Mouse (Mus musculus) right cerebral cortex, postnatal 36 days (tissue): Measurements from ENCODE around the gene Atat1.

ENCODE experiments used
- DNase-seq, 2 experiments: peaks; one replicate each; pipeline ENCODE4 v3.0.0; 2022; ENCODE audit warnings: low spot score in 2 of 2, mixed read lengths in 1 of 2

Gene Atat1

DNA sequence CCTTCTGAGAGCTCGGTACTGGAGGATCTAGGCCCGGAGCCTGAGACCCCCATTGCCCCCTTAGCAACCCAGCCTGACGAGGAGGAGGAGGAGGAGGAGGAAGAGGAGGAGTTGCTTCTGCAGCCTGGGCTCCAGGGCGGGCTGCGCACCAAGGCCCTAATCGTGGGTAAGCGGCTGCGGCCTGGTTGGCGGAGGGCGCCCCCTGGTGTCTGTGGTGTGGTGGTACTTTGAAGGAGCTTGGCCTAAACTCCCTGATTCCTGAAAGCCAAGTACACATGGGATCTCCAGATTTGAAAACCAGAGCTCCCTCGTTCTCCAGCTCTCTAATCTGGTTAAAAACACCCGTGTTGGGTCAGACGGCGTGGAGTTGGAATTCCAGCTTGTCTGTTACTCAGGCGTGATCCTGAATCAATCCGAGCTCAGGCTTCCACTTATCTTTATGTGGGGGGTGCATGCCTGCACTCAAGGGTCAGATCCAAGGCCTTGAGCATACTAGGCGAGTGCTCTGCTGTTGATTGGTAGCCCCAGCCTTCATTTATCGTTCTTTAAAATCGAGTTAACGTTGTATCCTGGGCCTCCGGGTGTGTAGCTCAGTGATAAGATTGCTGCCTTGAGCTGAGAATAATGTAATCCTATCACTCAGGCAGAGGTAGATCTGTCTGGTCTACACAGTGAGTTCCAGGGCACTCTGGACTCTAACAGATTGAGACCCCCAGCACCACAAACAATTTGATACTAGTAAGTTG is 35.9 kb downstream of the Atat1 start:
- DNase-seq: peak; percentile 68 to 72

DNA sequence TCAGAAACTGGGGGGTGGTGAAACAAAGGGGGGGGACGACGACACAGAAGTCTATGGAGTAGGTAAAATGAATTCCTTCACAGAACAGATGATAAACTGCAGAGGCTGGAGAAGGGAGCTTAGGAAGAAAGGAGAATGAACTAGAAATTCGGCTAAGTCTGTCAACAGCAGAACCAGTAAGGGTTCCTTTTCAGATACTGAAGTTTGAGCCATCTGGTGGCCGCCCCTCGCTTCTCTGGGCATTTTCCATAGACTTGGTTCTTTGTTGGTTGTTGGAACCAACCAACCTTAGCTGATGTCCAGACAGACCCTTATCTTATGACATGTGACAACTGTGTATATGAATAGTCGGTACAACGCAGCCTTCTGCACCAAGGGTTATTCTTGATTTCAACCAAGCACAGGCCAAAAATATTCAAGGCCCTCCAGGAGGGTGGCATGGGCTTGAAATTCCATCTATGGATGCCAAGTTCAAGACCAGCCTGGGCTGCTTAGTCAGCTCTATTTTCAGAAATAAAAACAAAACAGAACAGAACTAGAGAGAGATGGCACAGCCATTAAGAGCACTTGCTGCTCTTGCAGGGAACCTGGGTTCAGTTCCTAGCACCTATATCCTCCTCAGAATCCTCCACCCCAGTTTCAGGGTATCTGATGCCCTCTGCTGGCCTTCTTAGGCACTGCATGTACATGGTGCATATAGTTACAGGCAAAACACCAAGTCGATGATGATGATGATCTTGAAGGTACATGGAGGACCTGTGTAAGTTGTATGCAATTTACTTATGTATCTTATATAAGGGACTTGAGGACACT is 38.8 kb downstream of the Atat1 start:
- no peak for DNase-seq

DNA sequence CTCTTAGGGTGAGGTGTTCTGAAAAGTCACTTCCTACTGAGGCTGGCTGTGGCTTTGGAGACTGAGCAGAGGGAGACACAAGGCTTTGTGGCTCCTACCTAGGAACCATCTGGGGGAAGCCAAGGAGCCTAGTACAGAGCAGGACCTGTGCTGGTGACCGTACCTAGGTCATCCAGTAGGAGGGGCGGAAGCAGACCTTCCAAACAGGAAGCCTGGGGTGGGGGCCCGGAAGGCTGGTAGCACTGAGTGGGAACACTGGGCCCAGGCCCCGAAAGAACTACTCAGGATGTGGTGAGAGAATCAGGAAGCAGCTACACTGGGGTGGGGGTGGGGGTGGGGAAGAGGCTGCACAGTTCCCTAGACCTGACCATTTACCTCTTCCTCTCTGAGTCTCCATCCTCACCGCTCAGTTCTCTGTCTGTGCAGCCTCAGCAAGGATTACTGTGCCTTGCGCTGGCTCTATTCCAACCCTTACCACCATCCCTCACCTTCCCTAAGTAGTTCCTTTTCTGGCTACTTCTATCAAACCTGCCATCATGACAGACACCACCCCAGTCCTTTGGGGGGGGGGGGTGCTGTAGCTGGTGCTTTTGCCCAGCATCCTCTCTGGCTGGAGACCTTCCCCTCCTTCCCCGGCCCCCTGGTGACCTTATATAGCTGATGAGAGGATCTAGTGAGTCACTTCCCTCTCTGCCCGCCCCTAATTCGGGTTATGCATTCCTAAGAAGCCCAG is 39.6 kb downstream of the Atat1 start:
- no peak for DNase-seq

- no peak for DNase-seq
Measured at GRCm38 (mm10) chr17:35869346-35870067, 40.4 kb downstream of the Atat1 start.

DNA sequence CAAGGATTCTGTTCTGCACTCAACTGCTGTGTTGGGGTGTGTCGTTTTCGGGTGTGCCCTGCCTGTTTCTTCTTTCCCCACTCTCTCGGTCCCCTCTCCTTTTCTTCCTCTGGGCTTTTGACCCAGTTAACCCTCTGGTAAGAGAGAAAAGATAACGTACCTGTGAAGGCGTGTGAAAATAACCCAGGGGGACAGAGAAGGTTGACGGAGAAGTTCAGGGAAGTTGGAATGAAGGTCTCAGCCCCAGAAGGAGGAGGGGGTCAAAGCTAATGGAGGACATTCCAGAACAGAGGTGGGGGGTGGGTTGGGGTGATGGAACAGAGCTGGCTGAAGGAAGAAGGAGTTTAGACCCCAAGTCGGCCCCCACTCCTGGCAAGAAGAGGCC is 40.9 kb downstream of the Atat1 start:
- DNase-seq: no peak

DNA sequence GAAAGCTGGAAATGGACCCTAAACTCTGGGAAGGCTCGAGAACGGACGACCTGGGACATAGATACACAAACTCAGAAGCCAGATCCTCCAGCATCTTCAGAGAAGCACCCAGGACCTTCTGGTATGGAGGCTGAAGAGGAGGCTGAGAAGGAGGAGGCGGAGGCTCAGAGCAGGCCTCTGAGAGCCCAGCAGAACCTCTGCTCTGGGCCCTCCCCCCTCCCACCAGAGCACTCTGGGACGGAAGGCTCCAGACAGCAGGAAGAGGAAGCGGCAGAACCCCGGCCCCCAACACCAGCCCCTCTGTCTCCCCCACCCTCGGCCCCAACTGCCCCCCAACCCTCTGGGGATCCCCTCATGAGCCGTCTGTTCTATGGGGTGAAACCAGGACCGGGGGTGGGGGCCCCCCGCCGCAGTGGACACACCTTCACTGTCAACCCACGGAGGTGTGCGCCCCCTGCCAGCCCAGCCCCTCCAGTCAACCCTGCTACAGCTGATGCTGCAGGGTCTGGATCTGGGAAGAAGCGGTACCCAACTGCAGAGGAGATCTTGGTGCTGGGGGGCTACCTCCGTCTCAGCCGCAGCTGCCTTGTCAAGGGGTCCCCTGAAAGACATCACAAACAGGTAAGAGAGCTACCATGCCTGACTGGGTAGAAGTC is 41.6 kb downstream of the Atat1 start:
- no peak for DNase-seq

GRCm38 (mm10) chr17:35866911-35867890 is 42.7 kb downstream of the Atat1 start:
- no peak for DNase-seq

- no peak for DNase-seq
Measured at GRCm38 (mm10) chr17:35866281-35866831, 43.5 kb downstream of the Atat1 start.

GRCm38 (mm10) chr17:35865481-35866280 is 44.2 kb downstream of the Atat1 start, which contains the start of gene Ppp1r18:
Ppp1r18 (plus strand) TSS chr17:35865593.
- no peak for DNase-seq

DNA sequence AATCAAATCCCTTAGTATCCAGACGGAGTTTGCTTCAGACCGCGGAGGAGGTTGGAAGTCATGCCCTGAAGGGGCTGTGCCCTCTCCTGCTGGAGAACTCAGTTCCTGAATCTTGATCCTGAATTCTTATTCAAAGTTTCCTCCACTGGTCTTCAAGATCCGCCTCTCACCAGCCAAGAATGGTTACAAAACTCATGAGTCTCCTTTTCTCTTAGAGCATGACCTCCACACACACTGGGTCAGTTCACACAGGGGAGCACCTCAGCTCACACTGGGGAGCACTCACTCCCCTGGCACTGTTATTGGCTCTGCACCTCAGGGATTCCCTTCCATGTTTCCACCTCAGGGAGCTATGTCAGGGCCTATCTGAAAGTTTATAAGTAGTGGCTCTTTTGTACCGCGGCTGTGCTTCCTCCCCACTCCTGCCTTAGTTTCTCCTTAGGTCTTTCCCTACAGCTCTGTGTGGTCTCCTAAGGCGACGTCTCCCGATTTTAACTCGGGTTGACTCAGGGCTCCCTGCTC is 45.0 kb downstream of the Atat1 start:
- no peak for DNase-seq

DNA sequence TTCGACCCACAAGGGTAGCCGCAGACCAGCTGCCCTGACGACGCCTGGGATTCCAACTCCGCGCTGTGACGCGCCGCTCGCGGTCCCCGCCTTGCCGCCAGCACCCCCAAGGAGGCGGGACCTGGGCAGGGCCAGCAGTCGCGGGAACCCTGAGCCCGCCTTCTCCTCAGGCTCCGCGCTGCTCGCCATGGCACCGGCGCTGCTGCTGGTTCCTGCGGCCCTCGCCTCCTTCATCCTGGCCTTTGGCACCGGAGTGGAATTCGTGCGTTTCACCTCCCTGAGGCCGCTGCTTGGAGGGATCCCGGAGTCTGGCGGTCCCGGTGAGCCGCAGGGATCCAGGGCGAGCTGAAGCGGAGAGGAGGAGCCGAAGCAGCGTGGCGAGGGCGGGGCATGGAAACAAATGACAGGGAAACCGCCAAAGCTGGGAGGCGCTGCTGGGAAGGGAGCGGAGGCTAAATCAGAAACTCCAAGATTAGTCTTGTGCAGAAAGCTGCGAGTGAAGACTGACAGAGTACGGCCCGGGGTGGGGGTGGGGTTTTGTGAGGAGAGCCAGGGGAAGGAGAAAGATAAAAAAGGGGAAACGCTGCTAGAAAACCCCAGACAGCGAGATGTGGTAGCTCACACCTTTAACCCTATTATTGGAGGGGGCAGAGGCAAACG is 48.5 kb downstream of the Atat1 start, which contains the start of gene Nrm:
Nrm (plus strand) TSS at position 121 of the 660 bp plus-strand sequence.
- DNase-seq: peak; percentile 85 to 86

DNA sequence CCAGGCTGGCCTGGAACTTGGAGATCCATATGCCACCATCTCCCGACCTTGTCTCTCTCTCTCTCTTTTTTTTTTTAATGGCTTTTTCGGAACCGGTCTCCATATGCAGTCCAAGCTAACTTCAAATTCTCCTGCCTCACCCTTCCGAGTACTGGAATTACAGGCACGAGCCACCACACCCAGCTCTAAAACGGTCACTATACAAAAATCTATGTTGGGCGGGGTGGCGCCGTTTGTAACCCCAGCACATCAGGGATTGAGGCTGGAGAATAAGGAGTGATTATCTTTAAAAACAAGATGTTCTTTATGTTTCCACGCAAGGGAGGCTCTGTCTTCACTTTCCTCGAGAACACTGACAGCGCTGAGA is 49.1 kb downstream of the Atat1 start:
- DNase-seq: no peak

- DNase-seq: no peak
Measured at GRCm38 (mm10) chr17:35859835-35860234, 50.0 kb downstream of the Atat1 start.

- DNase-seq: no peak
Measured at GRCm38 (mm10) chr17:35859371-35859770, 50.5 kb downstream of the Atat1 start.

DNA sequence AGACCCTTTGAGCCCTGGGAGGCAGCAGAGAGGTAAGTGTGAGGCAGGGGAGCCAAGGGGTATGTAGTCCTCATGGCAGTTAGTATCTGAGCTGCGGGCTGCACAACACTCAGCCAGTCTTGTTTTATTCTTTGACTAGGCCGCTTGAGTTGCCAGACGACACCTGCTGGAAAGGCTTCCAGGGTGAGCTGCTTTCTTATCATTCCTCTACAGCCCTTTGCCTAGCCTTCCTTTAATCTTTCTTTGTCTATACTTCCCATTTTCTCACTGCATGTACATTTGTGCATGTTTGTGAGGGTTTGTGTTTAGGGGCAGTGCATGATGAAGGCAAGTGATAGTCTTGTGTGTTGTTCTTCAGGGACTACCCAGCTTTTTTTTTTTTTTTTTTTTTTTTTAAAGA is 58.9 kb downstream of the Atat1 start:
- no peak for DNase-seq

DNA sequence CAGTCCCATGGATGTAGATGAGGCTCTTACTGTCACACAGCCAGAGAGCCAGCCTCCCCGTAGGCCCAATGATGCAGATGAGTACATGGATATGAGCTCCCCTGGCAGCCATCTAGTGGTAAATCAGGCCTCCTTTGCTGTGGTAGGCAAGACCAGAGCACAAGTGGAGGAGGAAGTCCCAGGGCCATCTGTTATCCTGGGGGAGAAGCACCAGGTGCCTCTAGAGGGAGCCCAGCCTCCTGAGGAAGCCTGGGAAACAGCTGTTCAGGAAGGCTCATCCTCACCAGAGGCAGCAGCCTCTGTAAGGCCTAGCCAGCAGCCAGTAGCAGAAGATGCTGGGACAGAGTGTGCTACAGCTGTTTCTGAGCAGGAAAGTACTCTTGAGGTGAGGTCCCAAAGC is 61.8 kb downstream of the Atat1 start:
- DNase-seq: no peak
